Mouse (Mus musculus) left cerebral cortex, postnatal 36 days (tissue): ENCODE data around the gene Ugt1a1. TPM values are rescaled to one million over a fixed set of nuclear protein-coding genes. Genes with fewer than 3 reads are reported as not detected.

Experiments
- DNase-seq, 2 experiments: peaks; one replicate each; pipeline ENCODE4 v3.0.0; 2021 to 2022; ENCODE audit warnings: low spot score in 2 of 2, mixed read lengths in 1 of 2
- intact Hi-C: fragments of 180-260 bp; cut with DNase I; formaldehyde crosslinking; loops from one replicate; pipeline ENCODE4 v1.15.1; 2025
- total RNA-seq, 2 experiments: library from RNA; stranded (reverse); gene quantifications; 2 replicates each; pipeline ENCODE4 v1.2.3; 2021

The Ugt1a1 gene
- total RNA-seq, 2 experiments from 2014 or later: 0.18 TPM; not detected in 1

DNA sequence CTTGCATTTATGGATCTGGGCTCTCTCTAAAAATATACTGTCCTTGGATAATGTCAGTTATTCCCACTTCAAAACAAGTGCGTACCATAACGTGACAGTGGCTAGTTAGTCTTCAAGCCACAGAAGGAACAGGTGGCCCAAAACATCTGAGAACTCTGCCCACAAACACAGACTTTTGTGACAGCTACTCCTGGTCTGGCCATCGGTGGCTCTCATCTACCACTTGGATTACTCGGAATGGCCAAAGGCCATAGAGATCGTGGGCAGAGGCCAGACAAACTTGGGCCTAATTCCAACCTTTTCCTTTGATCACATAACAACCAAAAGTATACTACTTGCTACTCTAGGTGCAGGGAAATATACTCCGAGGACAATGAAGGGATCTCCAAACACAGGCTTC, 56.3 kb downstream of the Ugt1a1 start:
- DNase-seq: no peak
- intact Hi-C loops: no loop called here

Other genes starting within 250 kb of the Ugt1a1 start
- gene Usp40, start 203.4 kb upstream of the Ugt1a1 start, total RNA-seq: 10 to 100 TPM; 15.1 to 27.2 TPM
- gene Ugt1a10, start 156.6 kb upstream of the Ugt1a1 start, total RNA-seq: not detected
- gene Ugt1a9, start 141.2 kb upstream of the Ugt1a1 start, total RNA-seq: not detected
- not detected for gene Ugt1a8, start 124.1 kb upstream of the Ugt1a1 start, total RNA-seq
- gene Ugt1a7c, start 116.9 kb upstream of the Ugt1a1 start, total RNA-seq: under 1 TPM; 0.44 to 0.82 TPM
- under 1 TPM in 1 of 2 experiments, not detected in 1; 0.22 TPM for gene Ugt1a6b, start 108.7 kb upstream of the Ugt1a1 start, total RNA-seq
- gene Ugt1a6a, start 77.2 kb upstream of the Ugt1a1 start, total RNA-seq: 1 to 10 TPM in 1 of 2 experiments, under 1 TPM in 1; 0.96 to 1.2 TPM
- not detected for gene Ugt1a5, start 45.9 kb upstream of the Ugt1a1 start, total RNA-seq
- not detected for gene Ugt1a2, start 11.4 kb upstream of the Ugt1a1 start, total RNA-seq
- 1 to 10 TPM; 2.2 to 2.5 TPM for gene Dnajb3, start 6.2 kb upstream of the Ugt1a1 start, total RNA-seq
- under 1 TPM in 1 of 2 experiments, not detected in 1; 0.07 TPM for gene Mroh2a, start 15.0 kb downstream of the Ugt1a1 start, total RNA-seq
- gene Hjurp, start 65.7 kb downstream of the Ugt1a1 start, total RNA-seq: 10 to 100 TPM; 33.0 to 38.9 TPM
- gene Trpm8, start 65.7 kb downstream of the Ugt1a1 start, total RNA-seq: under 1 TPM in 1 of 2 experiments, not detected in 1; 0.25 TPM
- gene Spp2, start 195.0 kb downstream of the Ugt1a1 start, total RNA-seq: not detected